Mouse (Mus musculus): ENCODE measurements around the gene Nudt6. TPM values are rescaled to one million over a fixed set of nuclear protein-coding genes. Genes with fewer than 3 reads are reported as not detected.

Nudt6 gene
- polyA plus RNA-seq, 1 experiment from 2014 or later = 9.3 TPM

Other genes starting within 250 kb of the Nudt6 start
- not detected in 2 replicates for gene Il21, start 187.6 kb downstream of the Nudt6 start, polyA plus RNA-seq (2015; fragmentation: Nextera tagmentation; extraction: Ambion mirVana)
- 4.4 and 4.7 TPM in 2 replicates for gene Bbs12, start 107.7 kb downstream of the Nudt6 start, polyA plus RNA-seq (2015; fragmentation: Nextera tagmentation; extraction: Ambion mirVana)
- 3.3 and 3.6 TPM in 2 replicates for gene Cetn4, start 107.5 kb downstream of the Nudt6 start, polyA plus RNA-seq (2015; fragmentation: Nextera tagmentation; extraction: Ambion mirVana)
- 0.63 and 1.1 TPM in 2 replicates for gene Fgf2, start 71.9 kb downstream of the Nudt6 start, polyA plus RNA-seq (2015; fragmentation: Nextera tagmentation; extraction: Ambion mirVana)
- gene Spata5, start 315 bp downstream of the Nudt6 start, polyA plus RNA-seq (2015; fragmentation: Nextera tagmentation; extraction: Ambion mirVana) = 29.5 and 31.7 TPM in 2 replicates
- 5.9 and 6.3 TPM in 2 replicates for gene Spry1, start 219.7 kb upstream of the Nudt6 start, polyA plus RNA-seq (2015; fragmentation: Nextera tagmentation; extraction: Ambion mirVana)

Measured in neural tube, embryonic 15.5 days (tissue).